Mouse (Mus musculus): Measurements from ENCODE around the gene Mast2. TPM values are rescaled to one million over a fixed set of nuclear protein-coding genes. Genes with fewer than 3 reads are reported as not detected.

The Mast2 gene
- total and polyA plus RNA-seq, 3 experiments: 4.2 to 21.4 (median 11.1) TPM

DNA sequence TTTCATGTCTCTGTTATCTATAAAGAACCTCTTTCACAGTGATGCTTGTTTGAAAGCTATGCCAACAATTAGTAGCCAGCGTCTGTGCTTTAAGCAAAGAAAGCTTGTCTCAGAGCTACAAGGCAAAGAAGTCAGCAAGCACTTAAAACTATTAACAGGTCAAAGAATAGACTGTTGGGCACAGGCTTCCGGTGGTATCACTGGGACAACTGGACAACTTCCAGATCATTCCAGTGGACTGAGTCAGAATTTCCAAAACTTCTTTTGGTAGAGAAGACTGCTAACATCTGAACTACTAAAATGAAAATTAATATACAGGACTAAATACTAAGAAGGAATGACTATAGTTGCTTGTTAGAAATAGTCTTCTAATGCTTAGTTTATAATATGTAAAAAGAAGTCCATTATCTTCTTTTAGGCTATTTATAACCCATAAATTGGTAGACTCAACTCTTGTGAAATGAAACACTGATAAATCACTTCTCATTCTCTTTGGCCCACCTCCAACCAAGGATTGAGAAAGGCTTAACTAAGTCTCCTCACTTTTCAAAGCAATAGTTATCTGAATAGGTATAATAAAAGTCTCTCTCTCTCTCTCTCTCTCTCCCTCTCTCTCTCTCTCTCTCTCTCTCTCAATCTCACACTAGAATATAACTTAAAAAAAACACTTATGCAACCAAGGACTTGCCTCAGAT, 85.9 kb downstream of the Mast2 start:
- in situ Hi-C loops (cut with MboI; ENCODE audit: low pct_ligation_motif_present, low pct_unique_long_range_greater_than_20kb, low sequenced_read_pairs) (no loop called here), dilution Hi-C loops (cut with MboI; ENCODE audit: extremely low pct_ligation_motif_present, extremely low pct_unique_long_range_greater_than_20kb, low sequenced_read_pairs) (no loop called here)
- no peaks in the 10 kb centered on the region for H3K4me1 ChIP-seq (ENCODE audit: control insufficient read depth in 1 of 2, insufficient read depth in 2 of 2)
- H3K9me3 ChIP-seq (replicated peaks; ENCODE audit: low read length): no peaks in the 10 kb centered on the region
- TF ChIP-seq CHD2 (IDR thresholded peaks at IDR 0.05; ENCODE audit: low read length): no peak
- no peak for TF ChIP-seq POLR2A (IDR thresholded peaks at IDR 0.05; ENCODE audit: low read depth, low read length)
- no peak for TF ChIP-seq MAFK (IDR thresholded peaks at IDR 0.05; ENCODE audit: insufficient replicate concordance, low read length)
- TF ChIP-seq SIN3A (IDR thresholded peaks at IDR 0.05; ENCODE audit: low read length): no peak
- TF ChIP-seq MAZ (IDR thresholded peaks at IDR 0.05; ENCODE audit: low read depth, low read length): no peak
- TF ChIP-seq RCOR1 (conservative IDR thresholded peaks at IDR 0.05; ENCODE audit: low read depth, low read length): no peak
- no peak for DNase-seq (ENCODE audit: extremely low read depth)
- H3K4me3 ChIP-seq (replicated peaks in 1 of 3; ENCODE audit: low read depth in 2 of 3, low read length in 2 of 3, poor library complexity in 1 of 3): no peak overlapping the region
- no peak overlapping the region for H3K4me2 ChIP-seq (ENCODE audit: insufficient read depth, low read depth, poor library complexity, severe bottlenecking)
- H3K79me2 ChIP-seq (replicated peaks; ENCODE audit: control insufficient read depth, extremely low read depth, insufficient read depth, poor library complexity, severe bottlenecking): no peaks in the 10 kb centered on the region
- no peaks in the 10 kb centered on the region for H3K36me3 ChIP-seq (replicated peaks in 1 of 2; ENCODE audit: control insufficient read depth in 1 of 2, insufficient read depth in 1 of 2, low read length in 1 of 2)
- no peak overlapping the region for H3K27ac ChIP-seq (ENCODE audit: insufficient read depth, low read depth)
- no peaks in the 10 kb centered on the region for H3K27me3 ChIP-seq (replicated peaks)
- no peak overlapping the region for H3K9ac ChIP-seq (ENCODE audit: insufficient read depth, low read depth)

DNA sequence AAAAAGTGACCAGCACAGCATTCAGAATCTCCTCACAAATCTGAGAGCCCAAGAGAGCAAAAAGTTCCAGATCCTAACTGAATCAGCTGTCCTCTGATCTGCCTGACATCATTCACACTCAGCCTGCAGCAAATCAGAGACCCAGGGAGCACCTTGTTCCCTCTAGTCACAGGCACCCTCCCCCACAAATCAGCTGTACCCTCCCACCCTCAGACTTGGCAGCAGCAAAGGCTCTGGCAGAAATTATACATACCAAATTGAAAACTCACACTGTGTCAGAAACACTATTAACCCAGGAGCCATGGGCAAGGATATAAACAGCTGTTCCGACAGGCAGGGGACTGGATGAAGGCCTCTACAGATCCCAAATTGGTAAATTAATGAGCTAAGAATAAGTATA, 92.3 kb downstream of the Mast2 start:
- no peaks in the 10 kb centered on the region for H3K9me3 ChIP-seq (replicated peaks; ENCODE audit: low read length)
- H3K4me3 ChIP-seq (replicated peaks in 1 of 3; ENCODE audit: low read depth in 2 of 3, low read length in 2 of 3, poor library complexity in 1 of 3): no peak overlapping the region
- no peak overlapping the region for H3K9ac ChIP-seq (ENCODE audit: insufficient read depth, low read depth)
- TF ChIP-seq MAX (IDR thresholded peaks at IDR 0.05; ENCODE audit: low read length) (no peak), TBP (conservative IDR thresholded peaks at IDR 0.05; ENCODE audit: low read depth, low read length) (no peak), EP300 (IDR thresholded peaks at IDR 0.05; ENCODE audit: low read length) (no peak)
- no peak overlapping the region for H3K27ac ChIP-seq (ENCODE audit: insufficient read depth, low read depth)
- no peak for DNase-seq (ENCODE audit: extremely low read depth)
- dilution Hi-C loops (cut with MboI; ENCODE audit: extremely low pct_ligation_motif_present, extremely low pct_unique_long_range_greater_than_20kb, low sequenced_read_pairs): no loop called here
- no peaks in the 10 kb centered on the region for H3K27me3 ChIP-seq (replicated peaks)
- H3K79me2 ChIP-seq (replicated peaks; ENCODE audit: control insufficient read depth, extremely low read depth, insufficient read depth, poor library complexity, severe bottlenecking): no peaks in the 10 kb centered on the region
- peaks cover 0 to 2% of the 10 kb centered on the region in 2 experiments for H3K36me3 ChIP-seq (replicated peaks in 1 of 2; ENCODE audit: control insufficient read depth in 1 of 2, insufficient read depth in 1 of 2, low read length in 1 of 2)
- in situ Hi-C loops (cut with MboI; ENCODE audit: low pct_ligation_motif_present, low pct_unique_long_range_greater_than_20kb, low sequenced_read_pairs): no loop called here
- no peak overlapping the region for H3K4me2 ChIP-seq (ENCODE audit: insufficient read depth, low read depth, poor library complexity, severe bottlenecking)
- H3K4me1 ChIP-seq (ENCODE audit: control insufficient read depth in 1 of 2, insufficient read depth in 2 of 2): no peaks in the 10 kb centered on the region

DNA sequence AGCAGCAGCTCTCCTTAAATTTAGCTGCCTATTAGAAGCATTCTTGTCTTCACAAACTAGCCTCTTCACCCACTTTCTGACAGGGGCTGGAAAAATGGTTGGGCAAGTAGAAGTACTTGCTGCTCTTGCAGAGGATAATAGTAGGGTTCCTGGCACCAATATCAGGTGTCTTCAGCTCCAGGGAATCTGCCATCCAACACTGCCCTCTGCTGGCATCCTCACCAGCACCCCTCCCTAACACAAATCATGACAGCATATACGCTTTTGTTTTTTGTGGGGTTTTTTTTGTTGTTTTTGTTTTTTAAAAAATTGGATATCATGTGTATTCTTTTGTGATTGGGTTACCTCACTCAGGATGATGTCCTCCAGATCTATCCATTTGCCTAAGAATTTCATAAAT, 105.9 kb downstream of the Mast2 start:
- no peak overlapping the region for H3K4me3 ChIP-seq (replicated peaks in 1 of 3; ENCODE audit: low read depth in 2 of 3, low read length in 2 of 3, poor library complexity in 1 of 3)
- H3K27ac ChIP-seq (ENCODE audit: insufficient read depth, low read depth): no peak overlapping the region
- H3K27me3 ChIP-seq (replicated peaks): no peaks in the 10 kb centered on the region
- no peaks in the 10 kb centered on the region for H3K79me2 ChIP-seq (replicated peaks; ENCODE audit: control insufficient read depth, extremely low read depth, insufficient read depth, poor library complexity, severe bottlenecking)
- no peaks in the 10 kb centered on the region for H3K4me1 ChIP-seq (ENCODE audit: control insufficient read depth in 1 of 2, insufficient read depth in 2 of 2)
- in situ Hi-C loops (cut with MboI; ENCODE audit: low pct_ligation_motif_present, low pct_unique_long_range_greater_than_20kb, low sequenced_read_pairs): no loop called here
- no peaks in the 10 kb centered on the region for H3K36me3 ChIP-seq (replicated peaks in 1 of 2; ENCODE audit: control insufficient read depth in 1 of 2, insufficient read depth in 1 of 2, low read length in 1 of 2)
- no peak overlapping the region for H3K4me2 ChIP-seq (ENCODE audit: insufficient read depth, low read depth, poor library complexity, severe bottlenecking)
- peak; percentile 33 for DNase-seq (ENCODE audit: extremely low read depth)
- TF ChIP-seq GABPA (IDR thresholded peaks at IDR 0.05; ENCODE audit: insufficient replicate concordance, low read depth, low read length): no peak
- no peak for TF ChIP-seq E2F4 (IDR thresholded peaks at IDR 0.05; ENCODE audit: insufficient replicate concordance, low read depth, low read length)
- TF ChIP-seq SMC3 (IDR thresholded peaks at IDR 0.05; ENCODE audit: low read depth, low read length): peak; percentile 72
- TF ChIP-seq ELF1 (IDR thresholded peaks at IDR 0.05; ENCODE audit: low read depth, low read length): no peak
- no peak for TF ChIP-seq POLR2AphosphoS2 (IDR thresholded peaks at IDR 0.05; ENCODE audit: low read depth, low read length)
- no peak for TF ChIP-seq CHD1 (IDR thresholded peaks at IDR 0.05; ENCODE audit: low read depth, low read length)
- no peak for TF ChIP-seq NELFE (IDR thresholded peaks at IDR 0.05; ENCODE audit: low read depth, low read length)
- no peak for TF ChIP-seq SIN3A (IDR thresholded peaks at IDR 0.05; ENCODE audit: low read length)
- no peak for TF ChIP-seq KAT2A (IDR thresholded peaks at IDR 0.05; ENCODE audit: insufficient replicate concordance, low read length)
- TF ChIP-seq CTCF (conservative IDR thresholded peaks at IDR 0.05 in 1 of 2, IDR thresholded peaks at IDR 0.05 in 1 of 2; ENCODE audit: low read depth in 2 of 2, low read length in 2 of 2): peak; percentile 20 to 75; a peak in 3 of 4 replicates
- TF ChIP-seq RAD21 (IDR thresholded peaks at IDR 0.05; ENCODE audit: low read depth, low read length): peak; percentile 72
- TF ChIP-seq ZC3H11A (IDR thresholded peaks at IDR 0.05; ENCODE audit: low read depth, low read length): peak; percentile 26; the same call in 1 of the 2 replicates
- H3K9ac ChIP-seq (ENCODE audit: insufficient read depth, low read depth): no peak overlapping the region
- H3K9me3 ChIP-seq (replicated peaks; ENCODE audit: low read length): peaks cover 2% of the 10 kb centered on the region
- dilution Hi-C loops (cut with MboI; ENCODE audit: extremely low pct_ligation_motif_present, extremely low pct_unique_long_range_greater_than_20kb, low sequenced_read_pairs): no loop called here

All from CH12.LX (cell line).